Mouse (Mus musculus): ENCODE data around the gene Trim62.

Trim62 gene

GRCm38 (mm10) chr4:128910276-128911063, 27.1 kb downstream of the Trim62 start:
- no peak for DNase-seq (ENCODE audit: low read depth)

DNA sequence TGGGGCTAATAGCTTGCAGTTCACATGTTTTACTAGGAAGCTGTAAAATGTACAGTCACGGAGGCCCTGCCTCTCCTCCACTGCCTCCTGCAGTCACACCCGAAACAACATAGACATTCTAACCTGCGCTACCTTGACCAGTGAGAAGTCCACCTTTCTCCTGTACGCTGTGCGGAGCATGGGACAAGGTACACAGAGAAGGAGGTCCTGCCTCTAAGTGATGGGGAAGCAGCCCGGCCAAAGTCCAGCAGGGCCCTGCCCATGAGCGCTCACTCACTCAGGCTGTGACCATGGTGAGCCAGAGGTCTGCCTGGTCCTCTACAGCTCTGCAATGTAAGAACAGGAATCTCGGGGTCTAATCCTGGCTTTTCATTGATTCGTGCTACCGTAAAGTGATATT, 28.7 kb downstream of the Trim62 start:
- no peak for DNase-seq (ENCODE audit: low read depth)

GRCm38 (mm10) chr4:128913794-128914193, 30.4 kb downstream of the Trim62 start:
- no peak for DNase-seq (ENCODE audit: low read depth)

GRCm38 (mm10) chr4:128917119-128917518, 33.7 kb downstream of the Trim62 start:
- DNase-seq (ENCODE audit: low read depth): no peak

GRCm38 (mm10) chr4:128917756-128918155, 34.4 kb downstream of the Trim62 start:
- no peak for DNase-seq (ENCODE audit: low read depth)

DNA sequence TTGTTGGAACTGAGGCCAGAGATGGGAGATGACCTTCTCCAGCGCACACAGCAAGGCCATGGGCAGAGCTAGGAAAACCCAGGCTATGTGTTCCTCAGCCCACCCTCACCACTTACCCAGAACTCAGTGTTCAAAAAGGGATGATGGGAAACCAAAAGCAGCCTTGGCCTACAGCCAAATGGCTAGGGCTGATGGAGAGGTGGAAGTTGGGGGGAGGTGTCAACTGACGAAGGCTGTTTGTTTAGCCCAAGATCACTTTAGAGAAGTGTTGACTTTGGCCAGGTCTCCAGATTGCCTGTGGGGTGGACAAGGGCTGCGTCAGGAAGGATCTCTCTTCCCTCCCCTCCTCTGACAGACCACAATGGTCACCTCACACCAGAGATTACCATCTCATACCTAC, 34.8 kb downstream of the Trim62 start:
- DNase-seq (ENCODE audit: low read depth): no peak

- no peak for DNase-seq (ENCODE audit: low read depth)
Measured at GRCm38 (mm10) chr4:128919106-128919505, 35.7 kb downstream of the Trim62 start.

DNA sequence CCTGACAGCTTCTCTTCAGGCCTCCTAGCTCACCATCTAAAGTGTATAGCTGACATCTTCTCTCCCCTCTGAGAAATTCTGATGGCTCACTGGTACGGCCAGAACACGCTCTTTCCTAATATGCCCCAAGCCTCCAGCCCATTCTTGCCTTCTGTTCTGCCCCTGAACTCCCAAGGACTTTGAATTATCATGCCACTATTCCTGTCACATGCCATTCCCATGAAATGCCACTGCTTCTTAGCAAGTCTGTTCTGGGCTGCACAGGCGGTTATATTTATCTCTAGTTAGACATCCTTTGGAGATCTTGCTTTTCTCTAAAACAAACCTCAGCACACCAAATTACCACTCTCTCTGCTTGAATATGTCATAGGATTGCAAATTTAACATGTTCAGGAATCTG, 40.2 kb downstream of the Trim62 start:
- no peak for DNase-seq (ENCODE audit: low read depth)

DNA sequence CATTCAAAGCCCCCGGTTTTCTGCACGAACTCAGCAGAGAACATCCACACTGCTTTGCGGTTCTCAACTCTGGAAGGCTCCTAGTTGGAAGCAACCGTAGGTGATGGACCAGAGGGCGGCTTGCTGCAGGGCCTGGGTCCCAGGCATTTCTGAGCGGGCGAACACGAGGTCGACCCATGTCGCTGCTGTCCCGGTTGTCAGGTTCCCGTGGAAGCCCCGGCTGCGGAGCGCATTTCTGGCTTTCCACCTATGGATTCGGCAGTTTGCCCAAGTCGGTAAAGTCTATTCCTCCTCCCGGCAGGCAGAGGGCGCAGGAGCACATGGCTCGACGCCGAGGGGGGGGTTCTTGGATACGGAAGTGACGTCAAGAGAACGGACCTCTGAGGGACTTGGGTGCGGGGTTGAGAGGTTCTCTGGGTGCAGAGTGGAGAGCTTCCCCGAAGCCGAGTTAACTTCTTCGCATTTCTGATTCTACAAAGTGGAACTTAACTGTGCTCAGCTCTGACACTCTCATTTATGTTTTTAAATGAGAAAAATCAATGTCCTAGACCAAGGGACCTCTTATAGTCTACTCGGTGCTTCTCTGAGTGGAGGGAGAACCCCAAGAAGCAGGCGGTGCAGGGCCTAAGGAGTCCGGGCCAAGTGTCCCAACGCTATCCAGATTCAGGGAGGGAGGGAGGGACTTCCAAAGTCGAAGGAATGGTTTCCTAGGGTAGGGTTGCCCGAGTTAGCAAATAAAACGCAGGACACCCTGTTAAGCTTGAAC, 41.6 kb downstream of the Trim62 start:
- DNase-seq (ENCODE audit: low read depth): peak; percentile 89

DNA sequence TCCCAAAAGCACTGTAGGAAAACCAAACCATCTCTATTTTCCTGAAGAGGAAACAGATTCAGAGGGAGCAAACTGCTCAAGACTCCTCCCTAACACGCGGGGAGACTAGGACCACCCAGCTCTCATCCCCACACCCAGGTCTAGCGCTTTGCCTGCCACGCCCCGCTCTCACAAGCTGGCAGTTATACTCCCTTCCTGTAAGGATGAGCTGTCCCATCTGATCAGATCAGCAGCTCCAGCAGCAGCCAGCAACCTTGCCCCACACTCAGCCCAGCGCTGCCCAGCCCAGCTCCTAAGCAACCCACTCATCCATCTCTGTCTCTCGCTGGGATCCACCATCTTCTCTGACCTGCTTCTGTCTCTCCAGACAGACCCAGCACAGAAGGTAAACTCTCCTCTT, 49.4 kb downstream of the Trim62 start:
- no peak for DNase-seq (ENCODE audit: low read depth)

DNA sequence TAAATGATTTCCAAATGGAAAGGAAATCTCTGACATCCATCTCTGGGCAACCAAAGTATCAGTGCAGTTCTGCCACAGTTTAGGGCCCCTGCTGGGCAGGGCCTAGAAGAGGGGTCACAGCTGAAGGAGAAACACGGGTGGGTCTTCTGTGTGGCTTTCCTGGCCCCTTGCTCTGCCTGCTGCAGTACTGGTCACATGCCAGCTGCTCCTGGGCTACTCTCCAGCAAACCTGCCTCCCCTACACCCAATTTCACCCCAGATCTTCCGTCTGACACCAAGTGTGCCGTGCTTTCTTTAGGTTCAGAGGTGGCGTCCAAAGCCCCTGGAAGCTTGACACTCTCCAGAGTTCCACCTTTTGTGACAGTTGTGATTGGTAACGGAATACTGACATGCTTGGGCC, 52.2 kb downstream of the Trim62 start:
- DNase-seq (ENCODE audit: low read depth): no peak

DNA sequence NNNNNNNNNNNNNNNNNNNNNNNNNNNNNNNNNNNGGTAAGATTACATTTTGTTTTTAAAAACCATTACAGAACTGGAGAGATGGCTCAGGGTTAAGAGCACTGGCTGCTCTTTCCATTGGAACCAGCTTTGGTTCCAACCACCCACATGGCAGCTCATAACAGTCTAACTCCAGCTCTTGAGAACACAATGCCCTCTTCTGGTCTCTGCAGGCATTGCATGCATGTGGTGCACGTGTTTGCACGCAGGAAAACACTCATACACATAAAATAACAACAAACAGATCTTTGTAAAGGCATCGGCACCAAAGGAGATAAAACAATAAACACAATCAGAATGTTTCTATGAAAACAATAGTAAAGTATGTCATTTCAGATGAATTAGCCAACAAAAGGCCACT, 59.0 kb downstream of the Trim62 start:
- peak; percentile 32 for DNase-seq (ENCODE audit: low read depth)

DNA sequence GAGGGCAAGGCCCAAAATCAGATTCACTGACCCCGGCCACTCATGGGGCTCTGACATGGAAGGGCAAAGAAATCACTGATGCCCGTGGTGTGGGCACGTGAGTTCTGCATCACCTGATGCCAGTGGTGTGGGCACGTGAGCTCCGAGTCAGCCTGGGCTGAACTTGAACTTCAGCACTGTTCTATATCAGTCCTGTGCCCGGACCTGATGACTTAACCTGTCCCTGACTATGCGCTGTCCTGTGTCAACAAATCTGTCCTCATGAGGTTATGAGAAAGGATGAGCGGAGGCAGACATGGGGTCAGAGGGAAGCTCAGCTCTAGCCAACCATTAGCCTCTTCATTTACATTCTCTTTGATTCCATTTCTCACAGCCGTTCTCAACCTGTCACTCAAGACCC, 63.4 kb downstream of the Trim62 start:
- no peak for DNase-seq (ENCODE audit: low read depth)

GRCm38 (mm10) chr4:128947326-128947933, 64.0 kb downstream of the Trim62 start:
- no peak for DNase-seq (ENCODE audit: low read depth)

- peak; percentile 65 for DNase-seq (ENCODE audit: low read depth)
Measured at GRCm38 (mm10) chr4:128948137-128948674, 64.8 kb downstream of the Trim62 start.

DNA sequence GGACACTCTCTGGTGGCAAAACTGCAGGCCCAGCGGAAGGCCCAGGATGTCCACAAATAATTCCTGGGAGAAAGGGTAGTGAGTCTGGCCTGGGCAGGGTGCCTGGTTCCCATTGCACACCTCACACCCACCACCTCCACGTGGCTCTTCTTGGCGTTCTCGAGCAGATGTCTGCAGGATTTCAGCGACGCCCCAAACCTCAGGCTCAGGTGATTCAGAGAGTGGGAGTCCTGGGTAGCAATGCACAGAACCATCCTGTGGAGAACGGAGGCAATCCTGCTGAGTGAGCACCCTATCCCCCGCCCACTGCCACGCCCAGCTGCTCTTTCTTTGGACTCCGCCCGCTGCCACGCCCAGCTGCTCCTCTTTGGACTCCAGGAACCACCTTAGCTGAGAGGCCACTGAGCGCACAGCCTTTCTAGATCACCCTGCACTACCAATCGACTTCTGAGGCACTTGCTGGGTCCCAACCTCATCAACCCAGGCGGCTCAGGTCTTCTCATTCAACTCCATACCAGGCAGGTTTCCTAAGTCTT, 66.2 kb downstream of the Trim62 start:
- DNase-seq (ENCODE audit: low read depth): no peak

- no peak for DNase-seq (ENCODE audit: low read depth)
Measured at GRCm38 (mm10) chr4:128950461-128950860, 67.1 kb downstream of the Trim62 start.

DNA sequence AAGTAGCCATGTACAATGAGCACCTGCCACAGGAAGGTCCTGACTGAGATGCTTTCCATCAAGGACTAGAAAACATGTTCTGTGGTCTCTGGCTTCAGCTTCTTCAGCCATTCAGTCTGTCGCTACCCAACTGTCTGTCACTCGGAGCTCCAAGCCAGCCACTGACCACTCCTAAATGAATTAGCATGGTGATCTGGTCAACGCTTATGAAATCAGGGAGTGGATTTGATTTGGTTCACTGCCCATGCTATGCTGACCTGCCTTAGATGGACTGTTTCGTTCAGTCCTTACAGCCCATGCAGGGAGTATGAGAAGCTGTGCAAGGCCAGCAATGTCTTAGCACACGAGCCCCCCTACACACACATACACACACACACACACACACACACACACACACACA, 70.5 kb downstream of the Trim62 start:
- no peak for DNase-seq (ENCODE audit: low read depth)

- DNase-seq (ENCODE audit: low read depth): peak; percentile 49
Measured at GRCm38 (mm10) chr4:128957155-128957911, 74.0 kb downstream of the Trim62 start.

GRCm38 (mm10) chr4:128958156-128958555, 74.8 kb downstream of the Trim62 start:
- no peak for DNase-seq (ENCODE audit: low read depth)

DNA sequence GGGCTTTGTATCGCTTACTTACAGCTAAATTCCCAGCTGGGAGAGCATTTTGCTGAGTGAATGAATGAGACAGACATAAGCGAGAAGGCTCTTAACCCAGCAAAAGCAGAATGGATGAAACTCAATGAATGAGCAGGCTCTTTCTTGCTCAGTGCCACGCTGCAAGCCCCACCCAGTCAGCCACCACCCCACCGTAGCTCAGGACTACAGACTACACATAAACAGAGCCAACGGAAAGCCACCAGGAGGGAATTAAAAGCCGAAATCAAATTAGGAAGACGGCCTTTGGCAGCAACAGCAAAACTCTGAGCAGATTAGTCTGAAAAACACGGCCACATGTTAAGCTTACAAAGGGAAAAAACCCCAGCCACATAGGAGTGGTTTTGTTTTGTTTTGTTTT, 75.5 kb downstream of the Trim62 start:
- no peak for DNase-seq (ENCODE audit: low read depth)

DNA sequence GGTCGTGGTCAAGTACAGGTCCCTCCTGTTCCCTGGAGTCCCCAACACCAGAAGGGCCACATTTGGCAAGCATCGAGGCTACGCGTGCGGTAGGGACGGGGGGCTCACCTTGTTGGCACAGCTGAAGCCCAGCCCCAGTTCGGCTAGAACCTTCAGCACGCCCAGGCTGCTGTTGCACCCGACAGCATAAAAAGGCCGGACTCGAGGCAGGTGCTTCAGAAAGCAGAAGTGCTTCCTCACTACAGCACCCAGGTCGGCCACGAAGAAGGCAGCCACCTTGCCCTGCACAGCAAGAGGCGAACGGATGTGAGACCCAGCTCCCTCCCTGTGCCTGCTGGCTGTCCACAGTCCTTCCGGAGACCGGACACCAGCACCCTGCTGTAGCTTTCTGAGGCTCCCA, 76.3 kb downstream of the Trim62 start:
- DNase-seq (ENCODE audit: low read depth): no peak

Measured in naive thymus-derived CD4-positive, alpha-beta T cell, adult 2 months (primary cell).